8 mouse cellular contexts compared by ENCODE assay signal in genomic region chr11:70409594-70410296, GRCm38 (mm10). TPM values are rescaled to one million over a fixed set of nuclear protein-coding genes. Genes with fewer than 3 reads are reported as not detected.
DNase-seq lines count a peak whose midpoint lies in the region; ATAC-seq and TF ChIP-seq lines count a peak whose summit lies in the region.

Gene Pelp1, minus strand, starts transcription at chr11:70410031.

- ATAC-seq in embryonic facial prominence, embryonic 13.5 days (ENCODE audit: insufficient number of reproducible peaks, insufficient read depth, low FRiP score, low TSS enrichment, low read depth) = peak; percentile 95
- ATAC-seq in limb, embryonic 13.5 days (ENCODE audit: low FRiP score, low read depth) = peak; percentile 99
- ATAC-seq in midbrain, embryonic 16.5 days = peak; percentile 98

- 0 out of 2 replicates have a peak, but pooled peaks have one; percentile 8 for TF ChIP-seq EP300 in heart, adult 2 months (IDR thresholded peaks at IDR 0.05; ENCODE audit: insufficient read depth, low read depth, low read length)

- H3K9ac ChIP-seq in embryonic facial prominence, embryonic 13.5 days = peak within 1 kb of the TSS; percentile 99
- peak within 1 kb of the TSS; percentile 72 for H3K9ac ChIP-seq in heart, adult 2 months (ENCODE audit: low read depth, low read length)
- H3K9ac ChIP-seq in limb, embryonic 13.5 days = peak within 1 kb of the TSS; percentile 96
- H3K9ac ChIP-seq in midbrain, embryonic 16.5 days (ENCODE audit: low read depth, low read length) = peak within 1 kb of the TSS; percentile 98

- peak within 1 kb of the TSS; percentile 100 for H3K4me3 ChIP-seq in embryonic facial prominence, embryonic 13.5 days
- peak within 1 kb of the TSS; percentile 96 for H3K4me3 ChIP-seq in heart, adult 2 months
- peak within 1 kb of the TSS; percentile 99 for H3K4me3 ChIP-seq in limb, embryonic 13.5 days
- H3K4me3 ChIP-seq in midbrain, embryonic 16.5 days (ENCODE audit: low read depth, low read length) = peak within 1 kb of the TSS; percentile 69

- H3K27me3 ChIP-seq in embryonic facial prominence, embryonic 13.5 days = no peaks in the 10 kb centered on the region
- no peaks in the 10 kb centered on the region for H3K27me3 ChIP-seq in heart, adult 2 months (ENCODE audit: control insufficient read depth, insufficient read depth, low read length)
- no peaks in the 10 kb centered on the region for H3K27me3 ChIP-seq in limb, embryonic 13.5 days
- H3K27me3 ChIP-seq in midbrain, embryonic 16.5 days (ENCODE audit: control insufficient read depth, insufficient read depth, low read depth, low read length) = no peaks in the 10 kb centered on the region

- DNase-seq in 3134 (ENCODE audit: extremely low read depth, insufficient read length, low spot score) = peak; percentile 97
- peak; percentile 88 to 89 for DNase-seq in adrenal gland, postnatal 36 days
- DNase-seq in heart, adult 2 months = peak; percentile 90 to 91
- DNase-seq in kidney, adult 8-10 months = peak; percentile 74 to 78
- peak; percentile 83 to 85 for DNase-seq in spleen, postnatal 10 days (ENCODE audit: low spot score in 2 of 2)

- H3K4me1 ChIP-seq in embryonic facial prominence, embryonic 13.5 days = peaks cover 16% of the 10 kb centered on the region
- no peaks in the 10 kb centered on the region; the same call in 1 of the 2 replicates for H3K4me1 ChIP-seq in heart, adult 2 months (ENCODE audit: control insufficient read depth, insufficient read depth, low read length)
- H3K4me1 ChIP-seq in limb, embryonic 13.5 days = peaks cover 27% of the 10 kb centered on the region
- peaks cover 22% of the 10 kb centered on the region for H3K4me1 ChIP-seq in midbrain, embryonic 16.5 days (ENCODE audit: control insufficient read depth, insufficient read depth, low read length)

- H3K79me2 ChIP-seq in heart, adult 2 months (replicated peaks; ENCODE audit: control insufficient read depth, insufficient read depth, low read length) = peaks cover 5% of the 10 kb centered on the region

- TF ChIP-seq POLR2A in heart, adult 2 months (IDR thresholded peaks at IDR 0.05; ENCODE audit: insufficient read depth, low read depth, low read length) = peak; percentile 61; the same call in 1 of the 2 replicates

- peak within 1 kb of the TSS; percentile 76 for H3K27ac ChIP-seq in embryonic facial prominence, embryonic 13.5 days
- H3K27ac ChIP-seq in heart, adult 2 months = peak within 1 kb of the TSS; percentile 89
- H3K27ac ChIP-seq in limb, embryonic 13.5 days = peak within 1 kb of the TSS; percentile 72; the same call in 1 of the 2 replicates
- peak within 1 kb of the TSS; percentile 77 for H3K27ac ChIP-seq in midbrain, embryonic 16.5 days (ENCODE audit: low read length)

- H3K36me3 ChIP-seq in embryonic facial prominence, embryonic 13.5 days = peaks cover 10% of the 10 kb centered on the region
- no peaks in the 10 kb centered on the region; the same call in 1 of the 2 replicates for H3K36me3 ChIP-seq in heart, adult 2 months (ENCODE audit: control insufficient read depth, insufficient read depth, low read length)
- H3K36me3 ChIP-seq in limb, embryonic 13.5 days = peaks cover 12% of the 10 kb centered on the region
- no peaks in the 10 kb centered on the region for H3K36me3 ChIP-seq in midbrain, embryonic 16.5 days (ENCODE audit: control insufficient read depth, insufficient read depth, low read length)

- peak within 1 kb of the TSS; percentile 81 for H3K4me2 ChIP-seq in embryonic facial prominence, embryonic 13.5 days
- H3K4me2 ChIP-seq in limb, embryonic 13.5 days (replicated peaks) = peak within 1 kb of the TSS; percentile 95
- peak within 1 kb of the TSS; percentile 97 for H3K4me2 ChIP-seq in midbrain, embryonic 16.5 days (ENCODE audit: low read length)

- under 1% methylated on average over 59 of the region's 59 CpGs for WGBS in embryonic facial prominence, embryonic 13.5 days
- 1% methylated on average over 59 of the region's 59 CpGs for WGBS in heart, adult 2 months
- under 1% methylated on average over 59 of the region's 59 CpGs for WGBS in limb, embryonic 13.5 days
- under 1% methylated on average over 59 of the region's 59 CpGs for WGBS in midbrain, embryonic 16.5 days

- H3K9me3 ChIP-seq in embryonic facial prominence, embryonic 13.5 days = no peaks in the 10 kb centered on the region
- H3K9me3 ChIP-seq in limb, embryonic 13.5 days = no peaks in the 10 kb centered on the region
- no peaks in the 10 kb centered on the region for H3K9me3 ChIP-seq in midbrain, embryonic 16.5 days (replicated peaks; ENCODE audit: control insufficient read depth, low read length, poor library complexity, severe bottlenecking)

- TF ChIP-seq CTCF in heart, adult 2 months (IDR thresholded peaks at IDR 0.05) = no peak

- intact Hi-C loops in heart, adult 2 months (cut with DNase I) = loop anchor here (5.0 kb wide), 1 partner anchor 198 kb away; no protein-coding TSS in a partner anchor

RNA-seq across cellular contexts. Expression of gene Pelp1, which starts in this region (rescaled TPM):
- total RNA-seq in adrenal gland, postnatal 36 days (2021) = 10 to 100 TPM; 24.6 to 26.0 TPM
- 37.1 and 42.1 TPM in 2 replicates for polyA plus RNA-seq in embryonic facial prominence, embryonic 13.5 days (2015; fragmentation: Nextera tagmentation; extraction: Ambion mirVana)
- total RNA-seq in heart, adult 2 months (2021) = 10 to 100 TPM; 17.0 to 20.7 TPM
- polyA plus RNA-seq in heart, adult 2 months (2012; rRNA removed) = 12.4 and 13.0 TPM in 2 replicates
- polyA plus RNA-seq in limb, embryonic 13.5 days (2015; fragmentation: Nextera tagmentation; extraction: Ambion mirVana) = 40.0 and 41.8 TPM in 2 replicates
- 33.0 and 35.0 TPM in 2 replicates for polyA plus RNA-seq in midbrain, embryonic 16.5 days (2015; fragmentation: Nextera tagmentation; extraction: Ambion mirVana)

Comparison
In these comparisons a context has a peak if more than half of its experiments do, and no peak if none do; other contexts are left out.
1. Peak in every context shown above with its lines: DNase-seq, ATAC-seq, H3K4me3 ChIP-seq and H3K27ac ChIP-seq.